Mouse (Mus musculus) layer of hippocampus, postnatal 10 days (tissue): ENCODE data around the gene Tmem127. TPM values are rescaled to one million over a fixed set of nuclear protein-coding genes. Genes with fewer than 3 reads are reported as not detected.
"Not testable (repeated sequence)": the region's sequence is repeated elsewhere in the genome, so short reads cannot be mapped to it uniquely, and the experiment has no call there.

Experiments used
- DNase-seq, 2 experiments: peaks; one replicate each; pipeline ENCODE4 v3.0.0; 2021; ENCODE audit warnings: low spot score in 2 of 2
- long read RNA-seq: library from polyadenylated mRNA; stranded (forward); transcript quantifications from one replicate; pipeline ENCODE4 v2.0.0, GENCODE M21; 2023
- total RNA-seq, 2 experiments: library from RNA; stranded (reverse); gene quantifications; 2 replicates each; pipeline ENCODE4 v1.2.3; 2021

The Tmem127 gene
- 100 to 1,000 TPM; 119 to 121 TPM for total RNA-seq
- long read RNA-seq, full-length matches to known transcripts = 2 of 30 reads
- long read RNA-seq, partial matches to known transcripts = 2 of 30 reads
- long read RNA-seq, other reads (novel, unspliced or antisense) = 26 of 30 reads

GRCm38 (mm10) chr2:127247592-127248333 lies at the start of gene Tmem127, which contains the start of gene Ciao1:
Gene Tmem127, plus strand, starts transcription at chr2:127247908.
Gene Ciao1, minus strand, starts transcription at chr2:127247816.
- peak; percentile 95 to 96 for DNase-seq

DNA sequence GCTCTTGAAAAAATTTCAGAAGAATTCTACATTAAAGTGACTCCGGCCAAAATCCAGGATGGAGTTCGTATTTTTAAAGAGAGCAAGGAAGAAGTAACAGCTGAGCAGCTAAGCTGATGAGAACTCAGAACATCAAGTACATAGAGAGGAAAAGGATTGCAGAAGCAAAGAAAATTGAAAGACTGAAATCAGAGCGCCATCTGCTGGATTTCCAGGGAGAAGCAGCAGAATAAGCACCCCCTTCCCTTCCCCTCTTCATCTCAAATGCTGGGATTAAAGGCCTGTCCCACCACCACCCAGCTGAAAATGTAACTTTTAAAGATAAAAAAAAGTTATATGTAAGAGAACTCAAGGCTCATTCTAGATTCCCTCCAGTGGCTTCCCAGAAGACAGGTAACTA lies 42.8 kb upstream of the Tmem127 start:
- DNase-seq = peak; percentile 78 to 79

- not testable (repeated sequence) for DNase-seq
Observed at GRCm38 (mm10) chr2:127205936-127206335, 41.8 kb upstream of the Tmem127 start.

DNA sequence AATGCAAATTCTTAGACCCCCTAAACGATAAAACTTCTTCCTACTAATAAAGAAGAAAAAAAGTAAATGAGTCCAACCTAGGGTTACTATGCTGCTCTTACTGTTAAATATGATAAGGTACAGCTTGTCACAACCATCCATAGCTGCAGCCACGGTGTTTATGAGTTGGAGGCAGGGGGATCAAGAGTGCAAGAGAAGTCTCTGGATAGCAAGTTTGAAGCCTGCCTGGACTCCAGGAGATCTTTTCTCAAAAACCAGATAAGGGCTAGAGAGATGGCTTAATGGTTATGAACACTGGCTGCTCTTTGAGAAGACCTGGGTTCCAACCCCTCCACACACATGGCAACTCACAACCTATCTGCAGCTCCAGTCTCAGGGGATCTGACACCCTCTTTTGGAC lies 40.8 kb upstream of the Tmem127 start:
- DNase-seq = no peak

- peak; percentile 90 to 94 for DNase-seq
Observed at GRCm38 (mm10) chr2:127207547-127208451, 39.9 kb upstream of the Tmem127 start, which contains the start of the genes 1810024B03Rik and Snrnp200. Gene 1810024B03Rik, minus strand, starts transcription at chr2:127208280. Gene Snrnp200, plus strand, starts transcription at chr2:127208386.

GRCm38 (mm10) chr2:127208452-127208769 lies 39.3 kb upstream of the Tmem127 start:
- DNase-seq = no peak

GRCm38 (mm10) chr2:127210701-127211100 lies 37.0 kb upstream of the Tmem127 start:
- DNase-seq = no peak

DNA sequence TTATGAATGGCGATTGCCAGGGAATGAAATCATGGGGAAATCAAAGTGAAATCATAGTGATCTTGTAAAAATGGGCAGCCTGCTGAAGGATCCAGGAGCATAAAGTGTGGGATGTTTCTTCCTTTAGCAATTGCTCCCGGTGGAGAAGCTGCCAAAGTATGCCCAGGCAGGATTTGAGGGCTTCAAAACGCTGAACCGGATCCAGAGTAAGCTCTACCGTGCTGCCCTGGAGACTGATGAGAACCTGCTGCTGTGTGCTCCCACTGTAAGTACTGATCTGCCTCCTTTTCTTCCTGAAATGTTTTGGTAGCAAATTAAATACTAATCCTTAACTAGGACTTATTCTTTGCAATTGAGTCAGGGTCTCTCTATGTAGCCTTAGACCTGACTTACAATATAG lies 30.0 kb upstream of the Tmem127 start:
- no peak for DNase-seq

GRCm38 (mm10) chr2:127225261-127225660 lies 22.4 kb upstream of the Tmem127 start:
- DNase-seq = no peak

GRCm38 (mm10) chr2:127237897-127238610 lies 9.7 kb upstream of the Tmem127 start:
- no peak for DNase-seq

GRCm38 (mm10) chr2:127240065-127240464 lies 7.6 kb upstream of the Tmem127 start:
- no peak for DNase-seq

DNA sequence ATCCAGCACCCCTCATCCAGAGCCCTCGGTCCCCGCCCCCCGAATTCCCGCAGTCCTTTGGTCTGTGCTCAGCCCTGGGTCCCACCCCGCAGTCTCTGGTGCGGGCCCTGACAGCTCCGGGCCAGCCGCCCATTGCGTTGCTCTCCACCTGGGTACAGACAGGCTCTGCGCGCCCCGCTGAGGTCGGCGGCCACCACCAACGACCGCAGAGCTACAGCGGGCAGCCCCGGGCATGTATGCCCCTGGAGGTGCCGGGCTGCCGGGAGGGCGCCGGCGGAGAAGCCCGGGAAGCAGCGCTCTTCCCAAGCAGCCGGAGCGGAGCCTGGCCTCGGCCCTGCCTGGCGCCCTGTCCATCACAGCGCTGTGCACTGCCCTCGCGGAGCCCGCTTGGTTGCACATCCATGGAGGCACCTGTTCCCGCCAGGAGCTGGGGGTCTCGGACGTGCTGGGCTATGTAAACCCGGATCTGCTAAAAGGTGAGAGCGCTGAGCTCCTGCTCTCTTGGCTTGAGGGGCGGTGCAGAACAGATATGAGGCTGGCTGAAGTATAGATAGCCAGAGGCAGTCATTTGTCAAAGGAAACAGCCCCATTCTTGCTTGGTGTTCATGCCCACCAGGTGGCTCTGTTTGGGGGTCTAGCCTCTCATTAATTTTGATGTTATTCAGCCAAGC lies 761 bp downstream of the Tmem127 start:
- peak; percentile 48 to 65 for DNase-seq

- no peak for DNase-seq
Observed at GRCm38 (mm10) chr2:127250291-127251008, 2.7 kb downstream of the Tmem127 start.

GRCm38 (mm10) chr2:127251457-127251856 lies 3.7 kb downstream of the Tmem127 start:
- DNase-seq = no peak

GRCm38 (mm10) chr2:127251880-127252527 lies 4.3 kb downstream of the Tmem127 start:
- DNase-seq = no peak

- DNase-seq = no peak
Observed at GRCm38 (mm10) chr2:127252787-127253186, 5.1 kb downstream of the Tmem127 start.

GRCm38 (mm10) chr2:127254604-127255134 lies 7.0 kb downstream of the Tmem127 start:
- DNase-seq = no peak

DNA sequence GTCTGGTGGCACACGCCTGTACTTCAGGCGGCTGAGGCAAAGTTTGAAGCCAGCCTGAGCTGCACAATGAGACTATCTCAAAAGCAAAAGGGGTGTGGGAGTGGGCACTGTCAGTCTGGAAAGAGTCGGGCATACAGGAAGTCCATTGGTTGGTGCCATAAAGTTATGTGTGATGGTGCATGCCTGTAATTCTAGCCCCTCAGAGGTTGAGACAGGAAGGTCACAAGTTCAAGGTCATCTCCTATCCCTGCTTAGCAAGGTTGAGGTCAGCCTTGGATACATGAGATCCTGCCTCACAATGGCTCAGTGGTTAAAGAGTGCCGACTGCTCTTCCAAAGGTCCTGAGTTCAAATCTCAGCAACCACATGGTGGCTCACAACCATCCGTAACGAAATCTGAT lies 7.6 kb downstream of the Tmem127 start:
- DNase-seq = no peak

DNA sequence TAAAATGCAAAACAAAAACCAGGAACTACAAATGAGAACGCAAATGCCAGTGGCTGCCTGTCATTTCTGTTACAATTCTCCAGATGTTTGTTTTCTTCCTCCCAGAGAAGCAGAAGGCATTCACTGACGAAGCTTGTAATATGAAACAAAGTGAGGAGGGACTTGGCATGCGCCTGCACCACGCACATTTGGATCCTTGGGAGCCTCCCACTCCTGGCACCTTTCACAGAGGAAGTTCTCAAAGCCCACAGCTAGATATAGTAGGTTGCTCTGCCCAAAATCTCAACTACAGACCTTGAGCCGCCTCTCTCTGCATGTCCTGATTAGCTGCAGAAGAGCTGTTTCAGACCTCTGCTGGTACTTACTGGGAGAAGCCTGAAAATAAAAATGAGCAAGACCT lies 11.6 kb downstream of the Tmem127 start:
- DNase-seq = no peak
